Mouse (Mus musculus) midbrain, embryonic 16.5 days (tissue): ENCODE data around the gene Pid1. TPM values are rescaled to one million over a fixed set of nuclear protein-coding genes. Genes with fewer than 3 reads are reported as not detected.
"Not testable (repeated sequence)": the region's sequence is repeated elsewhere in the genome, so short reads cannot be mapped to it uniquely, and the experiment has no call there.

Source experiments
- ATAC-seq: fragments of 200-750 bp; cut with Nextera tagmentation; 2 replicates; pipeline ENCODE4 v1.8.0; 2017; ENCODE audit warnings: moderate TSS enrichment
- H3K27ac ChIP-seq: fragments of 300-500 bp; sonication (generic); 2 replicates; pipeline ENCODE4 v1.5.1; 2014; ENCODE audit warnings: mild to moderate bottlenecking, low read length, mixed read lengths
- H3K27me3 ChIP-seq: fragments of 300-500 bp; sonication (generic); 2 replicates; pipeline ENCODE4 v1.6.1; 2014; ENCODE audit warnings: low read depth, low read length, mixed read lengths; ENCODE audit not compliant: control insufficient read depth, insufficient read depth
- H3K36me3 ChIP-seq: fragments of 300-500 bp; sonication (generic); 2 replicates; pipeline ENCODE4 v1.6.1; 2014; ENCODE audit warnings: mild to moderate bottlenecking, low read length, moderate library complexity, mixed read lengths; ENCODE audit not compliant: control insufficient read depth, insufficient read depth
- H3K4me1 ChIP-seq: fragments of 300-500 bp; sonication (generic); 2 replicates; pipeline ENCODE4 v1.6.1; 2014; ENCODE audit warnings: mild to moderate bottlenecking, low read length, mixed read lengths; ENCODE audit not compliant: control insufficient read depth, insufficient read depth
- H3K4me2 ChIP-seq: fragments of 300-500 bp; sonication (generic); 2 replicates; pipeline ENCODE4 v1.6.1; 2014; ENCODE audit warnings: mild to moderate bottlenecking, low read length, mixed read lengths
- H3K4me3 ChIP-seq: fragments of 300-500 bp; sonication (generic); 2 replicates; pipeline ENCODE4 v1.5.1; 2014; ENCODE audit warnings: low read depth, mild to moderate bottlenecking, low read length, moderate library complexity, mixed read lengths
- H3K9ac ChIP-seq: fragments of 300-500 bp; sonication (generic); 2 replicates; pipeline ENCODE4 v1.6.1; 2014; ENCODE audit warnings: low read depth, low read length, mixed read lengths
- H3K9me3 ChIP-seq: fragments of 300-500 bp; sonication (generic); replicated peaks from 2 replicates; pipeline ENCODE4 v1.6.1; 2014; ENCODE audit warnings: mild to moderate bottlenecking, low read length, mixed read lengths; ENCODE audit not compliant: control insufficient read depth, poor library complexity, severe bottlenecking
- WGBS: fragments of 180-500 bp; shearing (Covaris S2); extraction: QIAGEN DNeasy Blood & Tissue Kit; methylation state at CpG from one replicate; pipeline ENCODE4 v1.1.7; 2014; 5-methylcytosine and 5-hydroxymethylcytosine counted together
- polyA plus RNA-seq: library from polyadenylated mRNA; unstranded; fragments of >200 nt; fragmentation: Nextera tagmentation; extraction: Ambion mirVana; gene quantifications from 2 replicates; pipeline ENCODE4 v1.2.1, GENCODE M21; 2015

Pid1 gene
- polyA plus RNA-seq, 1 experiment from 2014 or later: 82.7 TPM

- 78% methylated on average over 2 of the region's 2 CpGs for WGBS
- no peak overlapping the region for H3K27ac ChIP-seq
- no peak overlapping the region for H3K4me3 ChIP-seq
- H3K9ac ChIP-seq: no peak overlapping the region
- no peaks in the 10 kb centered on the region for H3K27me3 ChIP-seq
- no peaks in the 10 kb centered on the region for H3K36me3 ChIP-seq
- H3K4me2 ChIP-seq: no peak overlapping the region
- no peaks in the 10 kb centered on the region for H3K9me3 ChIP-seq
- H3K4me1 ChIP-seq: no peaks in the 10 kb centered on the region
- ATAC-seq: no peak
Observed at GRCm38 (mm10) chr1:84240203-84240602, 123.8 kb downstream of the Pid1 start.

DNA sequence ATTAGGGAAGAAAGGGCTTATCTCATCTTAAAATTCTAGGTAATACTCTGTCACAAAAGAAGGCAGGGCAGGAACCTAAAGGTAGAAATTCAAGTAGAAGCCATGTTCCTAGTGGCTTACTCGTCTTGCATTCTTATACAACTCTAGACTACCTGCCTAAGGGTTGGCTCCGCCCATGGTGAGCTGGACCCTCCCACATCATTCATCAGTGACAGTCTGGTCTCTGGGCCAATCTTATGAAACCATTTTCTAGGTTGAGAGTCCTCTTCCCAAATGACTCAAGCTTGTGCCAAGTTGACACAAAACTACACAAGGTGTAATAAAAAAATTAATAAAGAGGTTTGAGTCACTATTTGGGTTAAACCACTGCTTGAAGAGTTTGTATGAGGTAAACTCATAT, 133.5 kb downstream of the Pid1 start:
- H3K9ac ChIP-seq: no peak overlapping the region
- 94% methylated on average over 2 of the region's 2 CpGs for WGBS
- no peak overlapping the region for H3K27ac ChIP-seq
- H3K4me1 ChIP-seq: no peaks in the 10 kb centered on the region
- H3K9me3 ChIP-seq: no peaks in the 10 kb centered on the region
- no peaks in the 10 kb centered on the region for H3K27me3 ChIP-seq
- no peaks in the 10 kb centered on the region for H3K36me3 ChIP-seq
- ATAC-seq: no peak
- H3K4me2 ChIP-seq: no peak overlapping the region
- no peak overlapping the region for H3K4me3 ChIP-seq

- H3K9ac ChIP-seq: no peak overlapping the region
- 96% methylated on average over 7 of the region's 7 CpGs for WGBS
- H3K4me1 ChIP-seq: no peaks in the 10 kb centered on the region
- H3K27me3 ChIP-seq: no peaks in the 10 kb centered on the region
- no peak overlapping the region for H3K4me3 ChIP-seq
- no peaks in the 10 kb centered on the region for H3K9me3 ChIP-seq
- no peak overlapping the region for H3K4me2 ChIP-seq
- no peak for ATAC-seq
- H3K36me3 ChIP-seq: no peaks in the 10 kb centered on the region
- no peak overlapping the region for H3K27ac ChIP-seq
Observed at GRCm38 (mm10) chr1:84225626-84226025, 138.4 kb downstream of the Pid1 start.

DNA sequence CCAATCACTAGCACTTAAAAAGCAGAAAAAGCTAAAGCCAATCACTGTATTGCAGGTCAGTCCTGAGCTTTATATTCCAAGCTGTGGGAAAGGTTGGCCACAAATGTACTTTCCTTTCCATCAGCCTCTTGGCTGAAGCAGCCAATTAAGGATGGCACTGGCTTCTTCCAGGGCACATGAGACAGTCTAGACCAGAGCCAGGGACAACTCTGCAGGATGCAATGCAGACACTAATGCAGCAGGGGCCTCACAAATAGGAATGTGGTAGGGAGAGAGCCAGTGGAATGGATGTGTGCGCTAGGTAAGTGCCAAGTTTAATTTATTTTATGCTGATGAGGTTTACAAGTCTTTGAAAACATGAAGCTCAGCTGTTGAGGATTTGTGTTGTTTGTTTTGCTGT, 141.9 kb downstream of the Pid1 start:
- WGBS: 69% methylated on average over 1 of the region's 1 CpGs
- no peaks in the 10 kb centered on the region for H3K9me3 ChIP-seq
- ATAC-seq: no peak; the same call in 1 of the 2 replicates

DNA sequence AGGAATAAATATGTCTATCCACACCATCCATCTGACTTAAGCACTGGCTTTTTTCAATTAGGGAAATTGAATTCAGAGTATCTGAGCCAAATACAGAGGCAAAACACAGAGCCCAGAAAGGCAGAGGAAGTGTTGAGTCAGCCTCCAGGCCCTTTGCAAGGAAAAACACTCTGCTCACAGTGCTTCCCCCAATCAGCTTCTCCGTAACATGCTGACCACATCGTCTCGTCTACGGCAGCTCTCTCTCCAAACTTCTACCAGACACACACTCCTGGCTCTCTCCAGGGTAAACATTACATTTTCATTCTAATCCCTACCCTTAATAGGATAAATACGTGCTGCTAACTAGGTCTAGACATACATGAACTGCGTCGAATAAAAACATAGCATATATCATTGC, 145.4 kb downstream of the Pid1 start:
- H3K4me1 ChIP-seq: no peaks in the 10 kb centered on the region
- ATAC-seq: no peak
- H3K9ac ChIP-seq: no peak overlapping the region
- 69% methylated on average over 7 of the region's 7 CpGs for WGBS
- no peak overlapping the region for H3K27ac ChIP-seq
- H3K9me3 ChIP-seq: no peaks in the 10 kb centered on the region
- H3K27me3 ChIP-seq: no peaks in the 10 kb centered on the region
- no peak overlapping the region for H3K4me2 ChIP-seq
- H3K4me3 ChIP-seq: no peak overlapping the region
- H3K36me3 ChIP-seq: no peaks in the 10 kb centered on the region

More for the DNA sequence above, 141.9 kb downstream of the Pid1 start:
- Histone ChIP-seq H3K9ac (no peak overlapping the region), H3K27me3 (no peaks in the 10 kb centered on the region), H3K36me3 (no peaks in the 10 kb centered on the region), H3K4me3 (no peak overlapping the region), H3K4me1 (no peaks in the 10 kb centered on the region), H3K27ac (no peak overlapping the region), H3K4me2 (no peak overlapping the region)

DNA sequence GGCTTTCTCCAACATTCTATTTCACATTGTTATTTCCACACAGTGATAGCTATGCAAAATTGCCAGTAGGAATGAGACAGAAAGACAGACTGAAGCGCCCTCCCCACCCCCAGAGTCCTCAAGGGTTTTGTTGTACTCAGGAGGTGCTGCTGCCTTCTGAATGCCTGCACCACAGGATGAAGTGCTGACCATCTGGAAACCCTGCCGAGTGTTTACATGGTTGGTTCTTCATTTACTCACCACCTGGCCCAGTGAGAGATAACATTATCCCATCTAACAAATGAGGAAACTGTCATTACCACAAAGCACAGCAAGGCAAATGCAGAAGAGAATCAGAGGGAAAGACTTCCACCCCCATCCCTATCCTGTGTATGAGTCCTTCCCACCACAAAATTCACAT, 146.2 kb downstream of the Pid1 start:
- ATAC-seq: no peak
- WGBS: 12% methylated on average over 2 of the region's 2 CpGs
- H3K9me3 ChIP-seq: no peaks in the 10 kb centered on the region

DNA sequence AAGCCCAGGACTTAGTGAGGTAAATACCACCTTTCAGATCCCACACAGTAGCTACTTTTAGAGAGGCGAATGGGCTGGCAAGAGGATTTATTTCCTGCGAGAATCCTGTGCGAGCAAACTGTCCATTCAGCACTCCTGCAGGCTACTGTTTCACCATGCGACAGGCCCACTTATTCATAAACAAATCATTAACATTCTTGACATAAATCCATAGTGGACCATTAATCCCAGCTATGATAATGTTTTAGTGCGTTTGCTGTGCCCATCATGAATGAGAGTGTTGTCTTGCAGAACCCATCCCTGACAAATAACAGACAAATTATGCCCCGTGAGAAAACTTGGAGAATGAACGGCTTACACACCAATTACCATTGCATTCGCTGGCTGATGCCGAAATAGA, 152.5 kb downstream of the Pid1 start:
- peak overlapping the region; percentile 23; the same call in 1 of the 2 replicates for H3K4me2 ChIP-seq
- peak; percentile 39; the same call in 1 of the 2 replicates for ATAC-seq
- H3K27ac ChIP-seq: peak overlapping the region; percentile 13; the same call in 1 of the 2 replicates

More for the DNA sequence above, 146.2 kb downstream of the Pid1 start:
- Histone ChIP-seq H3K27ac (no peak overlapping the region), H3K4me2 (no peak overlapping the region), H3K9ac (no peak overlapping the region), H3K4me3 (no peak overlapping the region), H3K4me1 (no peaks in the 10 kb centered on the region), H3K27me3 (no peaks in the 10 kb centered on the region), H3K36me3 (no peaks in the 10 kb centered on the region)

GRCm38 (mm10) chr1:84205746-84206145, 158.2 kb downstream of the Pid1 start:
- ATAC-seq, H3K9me3 ChIP-seq, H3K9ac ChIP-seq, H3K4me2 ChIP-seq, H3K36me3 ChIP-seq, H3K27me3 ChIP-seq, H3K27ac ChIP-seq, H3K4me3 ChIP-seq, H3K4me1 ChIP-seq: not testable (repeated sequence)
- WGBS: 97% methylated on average over 3 of the region's 3 CpGs

More for the DNA sequence above, 152.5 kb downstream of the Pid1 start:
- H3K9me3 ChIP-seq: no peaks in the 10 kb centered on the region
- peaks cover 3% of the 10 kb centered on the region; the same call in 1 of the 2 replicates for H3K4me1 ChIP-seq
- H3K9ac ChIP-seq: no peak overlapping the region
- no peak overlapping the region for H3K4me3 ChIP-seq
- 23% methylated on average over 9 of the region's 9 CpGs for WGBS
- no peaks in the 10 kb centered on the region for H3K36me3 ChIP-seq
- no peaks in the 10 kb centered on the region for H3K27me3 ChIP-seq

DNA sequence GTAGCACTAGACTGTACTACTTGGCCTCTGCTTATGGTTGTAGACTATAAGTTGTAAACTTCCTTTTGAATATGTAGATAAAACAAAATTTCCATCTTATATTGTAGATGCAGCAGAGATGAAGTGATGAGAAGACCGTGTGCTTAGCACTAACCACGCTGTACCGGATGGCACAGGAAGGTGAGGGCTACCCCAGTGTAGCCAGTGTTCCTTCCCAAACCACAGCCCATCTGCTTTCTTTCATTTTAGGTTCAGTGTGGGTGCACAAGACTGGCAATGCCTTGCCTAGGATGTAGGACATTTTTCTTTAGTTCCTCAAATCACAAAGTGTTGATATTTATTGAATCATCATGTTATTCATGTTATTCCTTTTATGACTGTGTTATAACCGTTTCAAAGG, 160.5 kb downstream of the Pid1 start:
- Histone ChIP-seq H3K9ac (no peak overlapping the region), H3K27ac (no peak overlapping the region), H3K4me2 (no peak overlapping the region), H3K27me3 (no peaks in the 10 kb centered on the region), H3K4me1 (no peaks in the 10 kb centered on the region), H3K9me3 (no peaks in the 10 kb centered on the region), H3K4me3 (no peak overlapping the region), H3K36me3 (no peaks in the 10 kb centered on the region)
- ATAC-seq: no peak
- WGBS: 87% methylated on average over 4 of the region's 4 CpGs
